Mouse (Mus musculus) limb, embryonic 14.5 days (tissue): ENCODE results near the gene Prss44. TPM values are rescaled to one million over a fixed set of nuclear protein-coding genes. Genes with fewer than 3 reads are reported as not detected.

ENCODE experiments used
- ATAC-seq: fragments of 200-750 bp; cut with Nextera tagmentation; 2 replicates; pipeline ENCODE4 v1.8.0; 2017; ENCODE audit warnings: low read depth, moderate number of reproducible peaks, moderate TSS enrichment; ENCODE audit not compliant: low FRiP score
- DNase-seq: peaks from one replicate; pipeline ENCODE4 v3.0.0-alpha.2; 2015; ENCODE audit warnings: low spot score
- H3K27ac ChIP-seq: fragments of 300-500 bp; sonication (generic); replicated peaks from 2 replicates; pipeline ENCODE4 v1.5.1; 2014; ENCODE audit warnings: low read depth, mild to moderate bottlenecking, low read length, moderate library complexity, mixed read lengths
- H3K27me3 ChIP-seq: fragments of 300-500 bp; sonication (generic); 2 replicates; pipeline ENCODE4 v1.6.1; 2014; ENCODE audit warnings: low read length, mixed read lengths; ENCODE audit not compliant: control insufficient read depth, insufficient read depth
- H3K36me3 ChIP-seq: fragments of 300-500 bp; sonication (generic); 2 replicates; pipeline ENCODE4 v1.6.1; 2014; ENCODE audit warnings: mild to moderate bottlenecking, low read length, moderate library complexity, mixed read lengths; ENCODE audit not compliant: control insufficient read depth, insufficient read depth
- H3K4me1 ChIP-seq: fragments of 300-500 bp; sonication (generic); 2 replicates; pipeline ENCODE4 v1.6.1; 2014; ENCODE audit warnings: antibody characterized with exemption, low read length, mixed read lengths; ENCODE audit not compliant: control insufficient read depth, insufficient read depth
- H3K4me2 ChIP-seq: fragments of 300-500 bp; sonication (generic); replicated peaks from 2 replicates; pipeline ENCODE4 v1.6.1; 2014; ENCODE audit warnings: low read depth, mild to moderate bottlenecking, low read length, moderate library complexity; ENCODE audit not compliant: severe bottlenecking
- H3K4me3 ChIP-seq: fragments of 300-500 bp; sonication (generic); replicated peaks from 2 replicates; pipeline ENCODE4 v1.5.1; 2014; ENCODE audit warnings: low read length
- H3K9ac ChIP-seq: fragments of 300-500 bp; sonication (generic); 2 replicates; pipeline ENCODE4 v1.6.1; 2014; ENCODE audit warnings: mild to moderate bottlenecking, low read depth, low read length, moderate library complexity; ENCODE audit not compliant: severe bottlenecking
- H3K9me3 ChIP-seq: fragments of 300-500 bp; sonication (generic); 2 replicates; pipeline ENCODE4 v1.6.1; 2016; ENCODE audit warnings: low read length; ENCODE audit not compliant: control insufficient read depth
- POLR2A ChIP-seq: fragments of 200-500 bp; IDR thresholded peaks from 2 replicates; pipeline ENCODE4 v1.8.0; 2012; ENCODE audit warnings: inconsistent platforms, mild to moderate bottlenecking, moderate library complexity, borderline replicate concordance; ENCODE audit not compliant: insufficient read depth, insufficient read length; ENCODE audit errors: extremely low read depth
- WGBS: fragments of 180-500 bp; shearing (Covaris S2); extraction: QIAGEN DNeasy Blood & Tissue Kit; methylation state at CpG from one replicate; pipeline ENCODE4 v1.1.7; 2014; 5-methylcytosine and 5-hydroxymethylcytosine counted together
- polyA plus RNA-seq, 2 experiments: library from polyadenylated mRNA; depleted of rRNA in 1 of 2; stranded (reverse) in 1 of 2; unstranded in 1 of 2; fragments of >200 nt; fragmentation: Nextera tagmentation in 1 of 2; extraction: Ambion mirVana in 1 of 2; gene quantifications; 2 replicates each; pipeline versions ENCODE4 v1.2.1 to v1.2.3; 2012 to 2014

Prss44 gene
- polyA plus RNA-seq, 2 experiments: not detected

GRCm38 (mm10) chr9:110778559-110778958 lies 35.2 kb upstream of the Prss44 start:
- no peak overlapping the region for H3K4me3 ChIP-seq
- no peak overlapping the region for H3K9ac ChIP-seq
- H3K9me3 ChIP-seq: no peaks in the 10 kb centered on the region
- no peak overlapping the region for H3K4me2 ChIP-seq
- WGBS: 76% methylated on average over 7 of the region's 7 CpGs
- DNase-seq: no peak
- no peaks in the 10 kb centered on the region for H3K36me3 ChIP-seq
- TF ChIP-seq POLR2A: no peak
- no peak overlapping the region for H3K27ac ChIP-seq
- ATAC-seq: no peak
- H3K27me3 ChIP-seq: no peaks in the 10 kb centered on the region
- H3K4me1 ChIP-seq: peaks cover 28% of the 10 kb centered on the region

GRCm38 (mm10) chr9:110779242-110779913 lies 34.4 kb upstream of the Prss44 start:
- Histone ChIP-seq H3K4me3 (no peak overlapping the region), H3K27ac (no peak overlapping the region), H3K4me1 (peaks cover 28% of the 10 kb centered on the region), H3K27me3 (no peaks in the 10 kb centered on the region), H3K9me3 (no peaks in the 10 kb centered on the region), H3K4me2 (no peak overlapping the region), H3K9ac (no peak overlapping the region), H3K36me3 (no peaks in the 10 kb centered on the region)
- 65% methylated on average over 5 of the region's 5 CpGs for WGBS
- no peak for TF ChIP-seq POLR2A
- ATAC-seq: no peak
- DNase-seq: peak; percentile 55

- no peaks in the 10 kb centered on the region for H3K36me3 ChIP-seq
- peaks cover 22% of the 10 kb centered on the region for H3K4me1 ChIP-seq
- H3K4me3 ChIP-seq: peak overlapping the region; percentile 46
- H3K9ac ChIP-seq: peak overlapping the region; percentile 65
- no peaks in the 10 kb centered on the region for H3K9me3 ChIP-seq
- no peak for TF ChIP-seq POLR2A
- DNase-seq (peak; percentile 91), ATAC-seq (peak; percentile 94)
- no peaks in the 10 kb centered on the region for H3K27me3 ChIP-seq
- H3K27ac ChIP-seq: peak overlapping the region; percentile 78
- peak overlapping the region; percentile 85 for H3K4me2 ChIP-seq
- under 1% methylated on average over 30 of the region's 43 CpGs for WGBS
Observed at GRCm38 (mm10) chr9:110781256-110781721, 32.5 kb upstream of the Prss44 start.

- no peaks in the 10 kb centered on the region for H3K36me3 ChIP-seq
- under 1% methylated on average over 23 of the region's 23 CpGs for WGBS
- peaks cover 22% of the 10 kb centered on the region for H3K4me1 ChIP-seq
- no peaks in the 10 kb centered on the region for H3K9me3 ChIP-seq
- H3K4me3 ChIP-seq: peak overlapping the region; percentile 46
- H3K9ac ChIP-seq: peak overlapping the region; percentile 65
- H3K27me3 ChIP-seq: no peaks in the 10 kb centered on the region
- peak overlapping the region; percentile 85 for H3K4me2 ChIP-seq
- H3K27ac ChIP-seq: peak overlapping the region; percentile 78
- DNase-seq: peak; percentile 86
- no peak for TF ChIP-seq POLR2A
- ATAC-seq: peak; percentile 77
Observed at GRCm38 (mm10) chr9:110781731-110782130, 32.1 kb upstream of the Prss44 start.

- H3K27ac ChIP-seq: no peak overlapping the region
- no peaks in the 10 kb centered on the region for H3K27me3 ChIP-seq
- H3K9ac ChIP-seq: no peak overlapping the region
- no peaks in the 10 kb centered on the region for H3K9me3 ChIP-seq
- ATAC-seq (no peak), DNase-seq (no peak)
- 9% methylated on average over 1 of the region's 1 CpGs for WGBS
- no peaks in the 10 kb centered on the region for H3K36me3 ChIP-seq
- no peak overlapping the region for H3K4me2 ChIP-seq
- H3K4me3 ChIP-seq: no peak overlapping the region
- peaks cover 14% of the 10 kb centered on the region for H3K4me1 ChIP-seq
- TF ChIP-seq POLR2A: no peak
Observed at GRCm38 (mm10) chr9:110783611-110784010, 30.2 kb upstream of the Prss44 start.
